Mouse (Mus musculus) CH12.LX (cell line): ENCODE data around the gene Tmem132d.

Experiments used
- CTCF ChIP-seq, 2 experiments: IDR thresholded peaks in 1 of 2; conservative IDR thresholded peaks in 1 of 2; 2 replicates each; pipeline ENCODE4 v1.5.1; 2011 to 2012; ENCODE audit warnings: low read depth in 2 of 2, low read length in 2 of 2, improper control_type of control experiment in 1 of 2, inconsistent platforms in 1 of 2, mild to moderate bottlenecking in 1 of 2, moderate library complexity in 1 of 2
- E2F4 ChIP-seq: IDR thresholded peaks from 2 replicates; pipeline ENCODE4 v1.6.1; 2011; ENCODE audit warnings: low read depth, low read length, improper control_type of control experiment; ENCODE audit not compliant: insufficient replicate concordance
- ETS1 ChIP-seq: conservative IDR thresholded peaks from 2 replicates; pipeline ENCODE4 v1.6.1; 2012; ENCODE audit warnings: low read depth, mild to moderate bottlenecking, inconsistent platforms, low read length, improper control_type of control experiment, moderate library complexity
- JUN ChIP-seq: IDR thresholded peaks from 2 replicates; pipeline ENCODE4 v1.6.1; 2011; ENCODE audit warnings: low read depth, mild to moderate bottlenecking, low read length, improper control_type of control experiment, moderate library complexity; ENCODE audit not compliant: insufficient read depth
- POLR2A ChIP-seq: IDR thresholded peaks from 2 replicates; pipeline ENCODE4 v1.6.1; 2011; ENCODE audit warnings: low read depth, mild to moderate bottlenecking, improper control_type of control experiment, low read length
- TBP ChIP-seq: conservative IDR thresholded peaks from 2 replicates; pipeline ENCODE4 v1.6.1; 2011; ENCODE audit warnings: low read depth, low read length, improper control_type of control experiment

- TF ChIP-seq POLR2A (no peak), JUN (no peak), E2F4 (no peak), ETS1 (no peak), CTCF (conservative IDR thresholded peaks at IDR 0.05 in 1 of 2, IDR thresholded peaks at IDR 0.05 in 1 of 2; ENCODE audit: low read depth in 2 of 2, low read length in 2 of 2) (no peak), TBP (no peak)
Measured at GRCm38 (mm10) chr5:127956511-127957097, 476.3 kb downstream of the Tmem132d start.
